In genomic region chr6:128200116-128200846, GRCm38 (mm10) we compare ENCODE assay signal across 8 mouse cellular contexts. TPM values are rescaled to one million over a fixed set of nuclear protein-coding genes. Genes with fewer than 3 reads are reported as not detected.
DNase-seq lines count a peak whose midpoint lies in the region; ATAC-seq and TF ChIP-seq lines count a peak whose summit lies in the region.

No protein-coding gene starts in this region.

- peak; percentile 98 for DNase-seq in A20 (ENCODE audit: low read depth, low spot score)
- DNase-seq in heart, adult 9 months (ENCODE audit: low spot score in 2 of 2) = peak; percentile 98 to 99
- DNase-seq in monocyte, adult 2 months (ENCODE audit: low read depth in 1 of 2, low spot score in 2 of 2) = peak; percentile 97 to 100
- peak; percentile 95 to 96 for DNase-seq in spleen, postnatal 36 days (ENCODE audit: low spot score in 2 of 2)

- no peak overlapping the region for H3K27ac ChIP-seq in bone marrow macrophage, adult 2 months (ENCODE audit: insufficient read depth, low read depth, low read length)
- H3K27ac ChIP-seq in embryonic fibroblast, embryonic 13.5 days (ENCODE audit: insufficient read depth, low read length) = no peak overlapping the region
- H3K27ac ChIP-seq in kidney, embryonic 14.5 days (ENCODE audit: low read depth, low read length) = no peak overlapping the region
- peak overlapping the region; percentile 84 for H3K27ac ChIP-seq in limb, embryonic 15.5 days

- TF ChIP-seq CTCF in bone marrow macrophage, adult 2 months (IDR thresholded peaks at IDR 0.05; ENCODE audit: low read depth, low read length) = no peak
- no peak for TF ChIP-seq CTCF in embryonic fibroblast, embryonic 13.5 days (IDR thresholded peaks at IDR 0.05; ENCODE audit: borderline replicate concordance, insufficient read depth, low read length)

- H3K9ac ChIP-seq in kidney, embryonic 14.5 days (ENCODE audit: low read depth, low read length) = peak overlapping the region; percentile 67
- peak overlapping the region; percentile 69 for H3K9ac ChIP-seq in limb, embryonic 15.5 days

- ATAC-seq in kidney, embryonic 14.5 days (ENCODE audit: low FRiP score, low TSS enrichment) = peak; percentile 99
- peak; percentile 99 for ATAC-seq in limb, embryonic 15.5 days (ENCODE audit: insufficient number of reproducible peaks, low FRiP score, low TSS enrichment, low read depth)

- peak overlapping the region; percentile 68 for H3K4me3 ChIP-seq in bone marrow macrophage, adult 2 months (ENCODE audit: insufficient read depth, low read length)
- peak overlapping the region; percentile 74 for H3K4me3 ChIP-seq in embryonic fibroblast, embryonic 13.5 days (ENCODE audit: insufficient read depth, low read length)
- H3K4me3 ChIP-seq in kidney, embryonic 14.5 days (ENCODE audit: low read length) = peak overlapping the region; percentile 62
- H3K4me3 ChIP-seq in limb, embryonic 15.5 days = peak overlapping the region; percentile 65

- WGBS in kidney, embryonic 14.5 days = under 1% methylated on average over 52 of the region's 54 CpGs
- under 1% methylated on average over 54 of the region's 54 CpGs for WGBS in limb, embryonic 15.5 days

- no peaks in the 10 kb centered on the region for H3K9me3 ChIP-seq in kidney, embryonic 14.5 days (ENCODE audit: control insufficient read depth, low read length)
- H3K9me3 ChIP-seq in limb, embryonic 15.5 days = no peaks in the 10 kb centered on the region

- H3K36me3 ChIP-seq in kidney, embryonic 14.5 days (ENCODE audit: control insufficient read depth, insufficient read depth, low read length) = no peaks in the 10 kb centered on the region
- no peaks in the 10 kb centered on the region for H3K36me3 ChIP-seq in limb, embryonic 15.5 days

- TF ChIP-seq POLR2A in bone marrow macrophage, adult 2 months (IDR thresholded peaks at IDR 0.05; ENCODE audit: borderline replicate concordance, low read depth, low read length) = no peak
- TF ChIP-seq POLR2A in embryonic fibroblast, embryonic 13.5 days (IDR thresholded peaks at IDR 0.05; ENCODE audit: low read depth, low read length) = peak; percentile 95

- peaks cover 3% of the 10 kb centered on the region for H3K4me1 ChIP-seq in bone marrow macrophage, adult 2 months (ENCODE audit: control insufficient read depth, insufficient read depth, low read length)
- no peaks in the 10 kb centered on the region for H3K4me1 ChIP-seq in embryonic fibroblast, embryonic 13.5 days (ENCODE audit: control insufficient read depth, insufficient read depth, low read length)
- no peaks in the 10 kb centered on the region for H3K4me1 ChIP-seq in kidney, embryonic 14.5 days (ENCODE audit: control insufficient read depth, insufficient read depth, low read length)
- peaks cover 5% of the 10 kb centered on the region; the same call in 1 of the 2 replicates for H3K4me1 ChIP-seq in limb, embryonic 15.5 days

- H3K4me2 ChIP-seq in kidney, embryonic 14.5 days (replicated peaks; ENCODE audit: low read depth, low read length) = peak overlapping the region; percentile 62
- peak overlapping the region; percentile 98 for H3K4me2 ChIP-seq in limb, embryonic 15.5 days

- H3K27me3 ChIP-seq in kidney, embryonic 14.5 days (ENCODE audit: control insufficient read depth, insufficient read depth, low read length) = no peaks in the 10 kb centered on the region
- no peaks in the 10 kb centered on the region for H3K27me3 ChIP-seq in limb, embryonic 15.5 days

RNA-seq across cellular contexts. Expression of gene Tspan9, which starts 56.9 kb away (rescaled TPM):
- 0.65 and 1.7 TPM in 2 replicates for polyA plus RNA-seq in bone marrow macrophage, adult 2 months (2012; ENCODE audit: insufficient read depth, insufficient read length, missing spikeins)
- polyA plus RNA-seq in embryonic fibroblast, embryonic 13.5 days (2011; ENCODE audit: insufficient read length, low read depth, missing spikeins) = 72.2 and 113 TPM in 2 replicates
- 96.6 and 100 TPM in 2 replicates for polyA plus RNA-seq in kidney, embryonic 14.5 days (2014; fragmentation: Nextera tagmentation; extraction: Ambion mirVana)
- 140 and 141 TPM in 2 replicates for polyA plus RNA-seq in limb, embryonic 15.5 days (2015; fragmentation: Nextera tagmentation; extraction: Ambion mirVana)

Comparison
In these comparisons a context has a peak if more than half of its experiments do, and no peak if none do; other contexts are left out.
1. RNA of gene Tspan9, which starts 56.9 kb away (polyA plus RNA-seq): 140 to 141 TPM in limb, embryonic 15.5 days, 72.2 to 113 TPM in embryonic fibroblast, embryonic 13.5 days and 96.6 to 100 TPM in kidney, embryonic 14.5 days; 0.65 to 1.7 TPM in bone marrow macrophage, adult 2 months; every median in the first group is over 10 times any median in the second.
2. Peak in every context shown above with its lines, with median percentiles within 50 percentile points of each other: DNase-seq and H3K4me3 ChIP-seq.